Mouse (Mus musculus): ENCODE data around the gene Fars2.
A peak's percentile ranks its signal among the peaks of the same experiment; 100 is the strongest.

Fars2 gene

DNA sequence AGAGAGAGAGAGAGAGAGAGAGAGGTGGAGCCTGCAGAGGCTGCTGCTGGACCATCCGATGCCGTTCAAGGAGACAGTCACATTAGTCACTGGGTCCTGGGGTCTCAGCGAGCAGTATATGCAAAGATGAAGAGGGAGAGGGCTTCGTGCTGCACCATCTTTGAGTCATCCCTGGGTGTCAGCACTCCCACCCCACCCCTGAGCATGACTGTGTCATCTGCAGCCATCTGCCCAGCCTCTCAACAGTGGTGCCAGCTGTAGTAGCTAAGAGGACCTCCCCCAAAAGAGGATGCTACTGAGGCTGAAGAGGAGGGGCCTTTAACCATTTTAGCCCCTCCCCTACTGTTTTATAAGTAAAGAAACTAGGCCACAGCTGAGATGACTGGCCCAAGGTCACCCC, 459.6 kb downstream of the Fars2 start:
- DNase-seq (ENCODE audit: low read depth) = no peak

DNA sequence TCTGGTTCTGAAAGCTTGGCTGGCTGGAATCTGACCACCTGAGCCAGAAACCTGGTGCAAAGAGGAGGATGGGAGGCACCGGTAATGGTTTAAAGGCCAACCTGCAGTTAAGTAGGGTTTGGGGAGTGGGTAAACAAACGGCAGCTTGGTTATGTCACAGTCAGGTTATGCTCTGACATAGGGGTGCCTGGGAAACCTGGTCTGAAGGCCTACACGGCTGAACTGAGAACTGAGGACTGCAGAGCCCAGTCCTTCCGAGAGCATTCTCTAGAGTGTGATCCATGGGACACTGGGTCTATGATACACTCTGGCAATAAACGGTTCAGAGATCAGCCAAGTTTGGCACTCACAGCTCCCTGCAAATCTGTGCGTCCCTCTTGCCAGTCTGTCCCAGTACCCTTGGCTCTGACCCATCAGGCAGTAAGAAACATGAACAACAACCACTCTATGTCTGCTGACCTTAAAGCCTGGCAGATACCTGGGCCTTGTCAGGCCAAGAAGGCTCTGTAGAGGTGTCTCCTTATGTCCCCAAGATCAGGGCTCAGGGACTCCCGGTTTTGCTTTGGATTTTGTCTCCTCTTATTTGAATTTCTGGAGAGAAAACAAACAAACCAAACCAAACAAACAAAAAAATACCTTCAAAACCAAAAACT, 460.8 kb downstream of the Fars2 start:
- DNase-seq (ENCODE audit: low read depth) = peak; percentile 6

DNA sequence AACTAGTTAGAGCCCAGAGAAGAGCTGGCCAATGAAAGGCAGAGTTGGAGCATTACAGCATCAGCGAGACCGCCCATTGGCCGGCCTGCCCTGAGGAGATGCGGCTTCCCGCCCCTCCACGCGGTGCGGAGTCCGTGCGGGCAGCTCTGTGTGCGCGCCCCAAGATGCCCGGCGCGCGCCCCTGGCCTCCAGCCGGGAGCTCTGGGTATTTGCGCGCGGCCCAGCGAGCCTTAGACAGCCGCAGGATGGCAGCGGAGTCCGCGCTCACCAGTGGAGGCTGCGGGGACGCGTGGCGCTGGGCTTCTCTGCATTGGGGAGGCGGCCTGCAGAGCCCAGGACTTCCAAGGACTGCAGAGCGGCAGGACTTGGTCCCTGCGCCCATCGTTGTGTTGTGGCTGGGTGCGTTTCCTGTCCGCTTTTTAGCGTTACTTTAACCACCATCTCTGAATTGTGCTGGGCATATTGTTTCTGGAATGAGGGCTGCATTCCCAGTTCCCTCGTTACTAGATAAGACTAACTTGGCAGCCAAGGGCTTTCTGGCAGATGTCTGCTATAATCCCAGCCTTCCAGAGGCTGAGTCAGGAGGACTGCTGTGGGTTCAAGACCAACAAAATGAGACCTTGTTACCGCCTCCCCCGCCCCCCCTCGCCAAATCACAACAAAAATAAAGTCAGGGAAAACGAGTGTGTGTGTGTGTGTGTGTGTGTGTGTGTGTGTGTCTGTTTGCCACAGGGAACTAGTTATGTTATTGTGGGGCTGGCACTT, 461.5 kb downstream of the Fars2 start:
- DNase-seq (ENCODE audit: low read depth) = peak; percentile 19

DNA sequence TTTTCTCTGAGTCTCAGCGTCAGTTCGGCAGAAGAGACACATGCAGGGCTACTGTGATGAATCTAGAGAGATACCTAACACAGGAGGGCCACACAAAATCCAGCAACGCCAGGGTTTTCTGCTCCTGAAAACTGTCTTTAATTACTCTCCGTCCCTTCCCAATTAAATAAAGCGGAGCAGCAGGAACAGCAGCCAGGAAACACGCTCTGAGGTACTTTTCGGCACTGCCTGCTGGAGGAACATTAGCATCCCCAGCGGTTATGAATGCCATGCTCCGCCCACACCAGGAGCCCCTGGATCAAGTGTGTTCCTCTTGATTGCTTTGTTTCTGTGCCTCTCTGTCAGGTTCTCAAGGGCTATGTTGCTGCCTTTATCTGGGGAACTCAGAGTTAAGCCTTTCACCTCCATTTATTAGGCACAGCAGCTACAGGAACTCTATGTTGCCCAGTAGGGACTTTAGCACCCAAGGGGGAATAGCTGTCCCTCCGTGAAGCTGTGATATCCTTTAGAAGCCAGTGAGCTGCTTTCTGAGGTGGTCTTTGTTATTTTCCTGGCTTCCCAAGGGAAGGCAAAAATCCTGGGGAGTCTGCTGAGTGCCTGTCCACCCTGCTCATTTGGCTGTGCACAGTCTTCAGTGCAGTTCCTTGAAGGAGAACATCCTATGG, 465.3 kb downstream of the Fars2 start:
- no peak for DNase-seq (ENCODE audit: low read depth)

DNA sequence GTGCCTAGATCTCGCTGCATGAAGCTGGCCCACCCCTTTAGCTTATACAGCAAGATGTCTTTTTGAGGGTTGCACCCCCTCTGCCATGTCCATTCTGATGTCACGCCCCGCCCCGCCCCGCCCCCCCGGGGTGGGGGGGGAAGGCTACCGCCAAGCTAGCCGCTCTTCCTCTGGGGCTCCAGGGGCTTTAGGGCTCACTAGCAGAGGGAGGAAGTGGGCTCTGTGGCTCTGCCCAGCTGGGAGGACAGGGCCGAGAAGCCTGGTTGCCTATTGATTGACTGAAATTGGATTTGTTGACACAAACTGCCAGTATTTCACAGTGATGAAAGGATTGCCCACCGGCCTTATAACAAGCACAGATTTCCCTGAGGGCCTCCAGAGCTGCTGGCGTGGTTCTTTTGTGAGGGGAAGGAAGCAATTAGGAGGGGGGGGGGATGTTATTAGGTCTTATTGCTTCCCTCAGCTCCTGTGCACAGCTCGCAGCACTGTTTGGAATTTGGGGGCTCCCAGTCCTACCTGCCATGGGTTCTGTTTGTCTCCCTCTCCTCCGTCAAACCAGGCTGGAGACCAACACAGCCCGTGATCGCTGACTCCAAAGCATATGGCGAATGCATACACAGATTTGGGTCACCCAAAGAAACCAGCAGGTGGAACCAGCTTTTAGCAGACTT, 466.4 kb downstream of the Fars2 start:
- no peak for DNase-seq (ENCODE audit: low read depth)

DNA sequence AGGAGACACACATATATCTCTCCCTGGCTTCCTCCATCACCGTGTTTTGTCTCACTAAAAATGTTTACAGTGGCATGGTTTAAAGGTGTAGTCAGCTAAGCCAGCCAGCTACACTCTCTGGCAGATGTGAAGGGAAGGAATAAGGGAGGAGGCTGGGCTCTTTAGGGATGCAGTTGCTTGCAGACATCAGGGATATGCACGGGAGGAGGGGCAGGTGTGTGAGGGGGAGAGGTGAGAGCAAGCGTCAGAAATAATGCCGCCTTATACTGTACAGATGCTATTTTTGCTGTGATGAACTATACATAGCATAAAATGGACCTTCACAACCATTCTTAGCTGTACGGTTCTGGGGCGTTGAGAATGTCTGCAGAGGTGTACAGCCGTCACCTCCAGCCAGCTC, 467.0 kb downstream of the Fars2 start:
- no peak for DNase-seq (ENCODE audit: low read depth)

DNA sequence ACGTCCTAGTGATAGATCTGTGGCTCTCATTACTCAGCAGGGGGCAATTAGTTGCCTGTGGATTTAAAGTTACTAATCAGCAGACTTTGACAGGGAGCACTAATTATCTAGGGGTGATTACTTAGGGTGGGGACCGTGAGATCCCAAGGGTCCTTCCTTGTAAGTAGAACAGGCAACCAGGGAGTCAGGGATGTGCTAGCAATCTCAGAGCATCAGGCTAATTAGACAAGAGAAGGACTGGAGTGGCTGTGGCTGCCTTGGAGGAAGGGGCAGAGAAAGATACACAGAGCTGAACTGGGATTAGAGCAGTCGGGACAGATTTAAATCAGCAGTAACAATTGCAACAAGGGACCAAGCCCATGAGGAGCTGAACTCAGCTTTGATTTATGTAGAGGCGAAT, 471.9 kb downstream of the Fars2 start:
- DNase-seq (ENCODE audit: low read depth) = no peak

DNA sequence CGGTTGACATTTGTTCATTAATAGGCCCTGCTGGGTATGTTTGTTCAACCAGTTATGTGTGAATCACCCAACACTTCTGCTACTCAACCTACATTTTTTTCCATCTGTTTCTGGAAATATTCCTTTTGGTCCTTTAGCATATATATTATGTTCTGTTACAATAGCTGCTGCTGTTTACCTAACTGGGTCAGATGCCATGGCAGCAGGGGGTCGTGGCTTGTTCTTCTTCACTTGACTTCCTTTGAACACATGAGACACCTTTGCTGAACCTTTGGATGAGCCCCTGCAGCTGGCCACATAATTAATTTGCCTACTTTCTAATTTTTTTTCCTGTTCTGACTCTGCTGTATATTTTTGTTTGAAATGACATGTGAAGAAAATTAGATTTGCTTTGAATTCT, 475.1 kb downstream of the Fars2 start:
- DNase-seq (ENCODE audit: low read depth) = no peak

DNA sequence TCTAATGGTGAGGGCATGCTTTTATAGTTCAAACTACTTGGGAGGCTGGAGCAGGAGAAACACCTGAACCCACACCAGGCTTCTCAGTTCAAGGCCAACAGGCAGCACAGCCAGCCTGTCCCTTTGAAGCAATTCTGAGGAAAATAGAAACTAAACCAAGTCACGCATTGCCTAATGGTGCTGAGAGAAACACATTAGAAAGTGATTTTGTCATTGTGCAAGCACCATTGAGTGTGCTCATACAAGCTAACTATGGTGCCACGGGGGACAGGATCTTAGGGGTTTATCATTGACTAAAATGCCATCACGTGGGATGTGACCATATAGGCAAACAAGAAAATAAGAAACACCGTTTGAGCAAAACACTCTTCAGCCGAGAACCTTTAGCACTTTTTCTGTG, 489.5 kb downstream of the Fars2 start:
- no peak for DNase-seq (ENCODE audit: low read depth)

DNA sequence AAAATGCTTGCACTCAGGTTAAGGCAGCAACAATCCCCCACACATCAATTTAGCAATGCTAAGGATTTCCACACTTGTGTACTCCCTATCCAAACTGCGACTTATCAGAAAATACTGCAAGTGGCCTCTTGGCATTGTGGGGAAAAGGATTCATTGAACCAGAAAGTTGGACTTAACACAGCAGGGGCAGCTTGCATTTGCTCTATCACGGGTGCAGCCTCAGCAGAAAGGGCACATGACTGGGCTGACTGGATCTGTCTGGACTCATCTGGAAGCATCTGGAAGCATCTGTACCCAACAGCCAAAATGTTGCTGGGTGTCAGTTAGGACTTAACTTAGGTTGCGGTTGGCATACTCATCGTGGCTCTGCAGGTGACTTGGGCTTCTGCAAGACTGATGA, 490.7 kb downstream of the Fars2 start:
- DNase-seq (ENCODE audit: low read depth) = no peak

DNA sequence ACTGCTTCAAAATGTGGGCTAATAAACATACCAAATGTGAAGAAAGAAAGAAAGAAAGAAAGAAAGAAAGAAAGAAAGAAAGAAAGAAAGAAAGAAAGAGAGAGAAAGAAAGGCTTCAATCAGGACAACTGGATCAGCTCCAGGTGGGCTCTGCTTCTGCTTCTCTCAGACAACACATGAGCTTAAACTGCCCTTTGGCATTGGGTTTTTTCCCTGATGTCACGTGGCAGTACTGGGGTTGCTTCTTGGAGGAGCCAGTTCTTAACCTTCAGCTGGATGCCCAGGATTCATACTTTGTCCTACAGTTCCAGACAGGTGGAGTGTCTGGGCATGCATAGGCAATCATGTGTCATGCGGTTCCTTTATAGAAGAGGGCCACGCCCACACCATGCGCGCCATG, 493.2 kb downstream of the Fars2 start:
- DNase-seq (ENCODE audit: low read depth) = no peak

DNA sequence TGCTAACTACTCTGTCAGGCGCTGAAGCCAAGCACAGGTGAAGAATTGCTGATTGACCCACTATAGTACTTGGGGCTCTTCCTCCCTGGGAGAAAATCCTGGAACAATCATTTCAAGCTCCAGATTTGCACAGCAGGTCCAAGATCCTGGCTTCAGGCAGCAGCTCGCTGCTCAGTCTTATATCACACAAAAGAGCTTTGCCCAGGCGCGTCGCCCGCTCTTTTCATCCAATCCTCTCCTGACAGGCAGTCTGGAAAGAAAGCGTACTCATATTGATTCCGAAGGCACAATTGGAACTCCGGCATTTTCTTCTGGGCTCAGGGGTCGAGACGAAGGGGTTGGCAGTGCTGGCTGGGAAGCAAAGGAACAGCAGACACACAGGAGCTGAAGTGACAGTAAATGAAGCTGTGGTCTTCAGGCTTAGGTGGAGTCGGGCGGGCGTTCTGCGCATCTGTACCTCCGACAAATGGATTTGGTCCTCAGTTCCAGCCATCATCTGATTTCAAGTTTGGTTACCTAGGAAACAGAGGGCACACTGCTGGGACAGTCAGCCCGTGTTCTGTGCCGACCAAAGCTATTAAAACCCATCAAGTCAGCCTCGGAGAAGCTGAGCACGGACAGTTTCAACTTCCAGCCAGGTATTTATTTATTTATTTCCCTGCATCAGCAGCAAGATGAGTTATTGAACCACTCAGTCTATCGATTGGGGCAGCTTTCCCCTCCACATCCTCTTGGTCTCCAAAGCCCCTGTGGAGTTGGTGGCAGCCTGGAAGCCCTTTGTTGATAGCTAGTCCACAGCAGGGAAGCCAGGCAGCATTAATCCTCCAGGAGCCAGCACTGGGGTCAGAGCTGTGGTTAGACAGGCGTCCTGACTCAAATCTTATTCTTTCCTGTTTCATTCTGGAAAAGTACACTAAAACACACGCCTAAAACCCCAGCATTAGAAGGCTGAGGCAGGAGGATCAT, 495.9 kb downstream of the Fars2 start:
- no peak for DNase-seq (ENCODE audit: low read depth)

DNA sequence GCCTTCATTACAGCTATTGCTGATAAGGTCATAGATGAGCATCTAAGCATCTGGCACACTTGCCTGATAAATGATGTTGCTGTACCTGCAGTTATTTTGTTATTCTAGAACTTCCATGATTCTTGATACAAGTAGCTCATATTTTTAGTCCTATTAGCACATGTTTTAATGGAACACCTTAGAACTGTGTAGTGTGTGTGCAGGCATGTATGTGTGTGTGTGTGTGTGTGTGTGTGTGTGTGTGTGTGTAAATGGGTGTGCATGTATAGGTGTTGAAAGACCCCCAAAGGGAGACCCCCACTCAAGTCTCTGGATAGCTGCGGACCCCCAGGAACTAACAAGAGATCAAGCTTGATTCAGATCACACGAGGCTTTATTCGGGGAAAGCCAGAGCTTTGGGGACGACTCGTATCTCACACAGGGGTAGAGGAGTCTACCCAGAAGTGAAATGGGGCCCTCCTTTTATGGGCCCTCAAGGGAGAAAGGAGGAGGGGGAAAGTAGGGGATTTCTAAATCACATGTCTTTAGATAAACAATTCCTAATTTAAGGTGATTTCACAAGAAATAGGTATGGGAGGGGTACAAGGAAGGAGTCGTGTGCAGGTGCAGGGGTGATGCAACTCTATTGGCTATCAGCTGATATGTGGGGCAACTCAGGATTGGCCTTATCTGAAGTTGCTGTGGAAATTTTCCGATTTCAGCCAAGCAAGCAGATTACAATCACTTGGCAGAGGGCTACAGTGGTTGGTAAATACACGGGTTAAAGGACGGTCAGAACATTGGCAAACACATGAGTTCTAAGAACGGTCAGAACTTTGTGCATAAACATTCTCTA, 503.5 kb downstream of the Fars2 start:
- DNase-seq (ENCODE audit: low read depth) = no peak

DNA sequence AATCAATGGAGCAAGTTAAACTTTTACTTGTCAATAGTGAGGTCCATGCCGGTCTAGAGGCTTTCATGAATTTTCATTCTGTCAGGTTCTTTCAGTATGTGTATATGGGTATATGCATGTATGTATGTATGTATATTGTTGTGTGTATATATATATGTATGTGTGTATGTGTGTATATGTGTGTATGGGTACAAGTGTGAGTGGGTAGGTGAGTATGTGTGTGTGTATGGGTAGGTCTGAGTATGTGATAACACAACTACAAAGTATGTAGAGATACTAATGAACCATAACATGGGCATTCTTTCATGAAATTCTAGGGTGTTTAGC, 504.1 kb downstream of the Fars2 start:
- no peak for DNase-seq (ENCODE audit: low read depth)

DNA sequence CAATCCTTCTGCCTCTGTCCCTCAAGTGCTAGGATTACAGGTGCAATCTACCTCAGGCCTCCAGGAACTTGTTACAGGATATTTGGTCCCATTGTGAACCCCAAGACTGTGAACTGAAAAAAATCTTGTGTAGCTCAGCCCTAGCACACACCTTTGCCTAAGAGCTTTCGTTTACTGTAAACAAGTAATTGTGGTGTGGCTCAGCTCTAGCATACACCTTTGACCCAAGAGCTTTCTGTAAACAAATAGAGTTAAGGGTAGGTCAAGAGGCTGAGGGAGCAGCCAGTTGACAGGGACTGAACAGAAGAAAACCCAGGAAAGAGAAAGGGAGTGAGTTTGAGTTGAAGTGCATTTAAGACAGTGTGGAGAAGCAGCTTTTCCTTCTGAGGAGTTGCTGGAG, 506.3 kb downstream of the Fars2 start:
- no peak for DNase-seq (ENCODE audit: low read depth)

DNA sequence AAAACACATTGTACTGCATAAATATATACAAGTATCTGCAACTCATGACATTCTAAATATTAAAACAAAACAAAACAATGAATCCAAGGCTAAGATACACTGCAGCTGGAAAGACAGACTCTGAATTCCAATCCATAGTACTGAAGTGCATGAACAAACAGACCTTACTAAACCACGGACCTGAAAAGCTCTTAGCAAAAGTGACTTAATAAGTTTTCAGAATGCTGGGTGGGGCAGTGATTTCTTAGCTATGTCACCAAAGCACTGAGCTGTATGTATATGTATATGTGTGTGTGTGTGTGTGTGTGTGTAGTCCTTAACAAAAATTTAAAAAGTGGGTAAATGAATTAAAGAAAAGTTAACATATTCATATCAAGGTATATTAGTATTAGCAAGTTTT, 511.9 kb downstream of the Fars2 start:
- DNase-seq (ENCODE audit: low read depth) = no peak

DNA sequence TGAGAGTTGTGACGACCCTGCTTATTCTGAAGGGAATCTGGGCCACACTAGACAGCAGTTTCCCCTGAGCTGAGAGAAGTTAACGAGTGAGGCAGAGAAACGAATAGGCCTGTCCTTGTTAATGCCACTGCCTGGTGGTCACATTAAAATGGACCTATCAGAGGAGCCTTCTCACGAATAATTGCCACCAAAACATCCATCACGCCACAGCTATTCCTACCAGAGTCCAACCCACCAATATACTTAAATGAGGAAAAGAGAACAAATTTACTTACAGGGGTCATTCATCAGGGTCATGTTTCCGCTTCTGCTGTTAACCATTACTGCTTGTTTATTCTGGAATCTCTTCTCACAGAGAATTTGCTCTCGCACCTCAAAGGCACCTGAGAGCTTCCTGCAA, 531.0 kb downstream of the Fars2 start:
- DNase-seq (ENCODE audit: low read depth) = no peak

DNA sequence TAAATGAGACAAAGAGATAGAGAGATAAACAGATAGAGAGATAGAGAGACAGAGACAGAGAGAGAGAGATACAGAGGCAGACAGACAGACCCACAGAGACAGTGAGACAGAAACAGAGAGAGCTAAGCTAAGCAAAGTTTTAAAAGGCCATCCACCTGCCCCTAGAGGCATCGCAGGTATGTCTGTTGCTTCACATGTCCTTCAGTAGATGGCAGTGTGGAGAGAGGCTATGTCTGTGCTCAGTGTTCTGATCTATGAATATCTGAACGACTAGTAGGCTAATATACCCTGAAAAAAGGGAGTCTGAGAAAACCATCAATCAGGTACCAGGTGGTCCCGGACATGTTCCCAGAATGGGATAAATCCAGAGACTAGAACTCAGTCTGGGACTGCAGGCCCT, 537.0 kb downstream of the Fars2 start:
- no peak for DNase-seq (ENCODE audit: low read depth)

DNA sequence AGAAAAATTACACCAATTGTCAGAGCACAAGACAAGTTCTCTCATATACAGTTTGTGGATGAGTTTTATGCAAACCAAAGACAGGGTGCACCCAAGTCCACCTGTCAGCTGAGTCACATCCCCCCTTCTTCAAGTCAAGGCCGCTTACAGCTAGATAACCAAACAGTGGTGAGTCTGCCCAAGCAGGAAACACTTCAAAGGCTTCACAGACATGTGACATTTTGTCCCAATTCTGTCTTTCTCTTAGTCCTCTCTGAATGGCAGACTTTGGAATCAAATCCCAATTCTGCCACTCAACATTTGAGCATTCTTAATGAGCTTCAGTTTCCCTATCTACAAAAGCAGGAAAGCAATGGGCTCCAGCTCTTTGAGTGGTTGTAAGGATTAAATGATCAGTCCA, 562.1 kb downstream of the Fars2 start:
- no peak for DNase-seq (ENCODE audit: low read depth)

DNA sequence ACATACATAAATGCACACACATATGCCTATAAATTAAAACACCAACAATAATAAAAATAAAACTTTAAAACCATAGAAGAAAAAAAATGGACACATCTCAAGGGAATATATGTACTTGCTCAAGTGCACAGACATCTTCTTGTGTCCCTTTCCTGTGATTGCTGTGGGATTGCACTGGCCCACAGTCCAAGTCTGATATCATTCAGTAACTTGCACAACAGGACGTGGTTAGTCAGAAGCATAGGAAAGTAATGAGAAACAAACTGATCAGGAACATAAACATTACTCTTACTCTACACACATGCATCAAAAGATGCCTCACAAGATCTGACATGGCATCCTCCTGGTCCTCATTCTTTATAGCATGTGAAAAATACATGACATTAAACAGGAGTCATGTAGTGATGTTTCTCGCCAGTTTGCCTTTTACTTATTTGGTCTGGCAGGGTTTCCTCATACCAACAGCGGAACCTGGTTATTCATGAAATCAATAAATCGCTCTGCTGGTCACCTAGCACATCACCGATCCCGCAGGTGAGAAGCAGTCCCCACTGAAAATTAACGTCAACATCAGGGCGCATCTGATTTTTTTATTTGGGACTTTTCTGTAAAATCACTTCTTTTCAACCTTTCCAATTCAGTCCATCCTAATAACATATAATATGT, 563.6 kb downstream of the Fars2 start:
- DNase-seq (ENCODE audit: low read depth) = no peak
